Mouse (Mus musculus): Measurements from ENCODE around the gene Clcn1. TPM values are rescaled to one million over a fixed set of nuclear protein-coding genes. Genes with fewer than 3 reads are reported as not detected.

Clcn1 gene
- polyA plus RNA-seq, 1 experiment from 2014 or later = 1.9 TPM

Other genes starting within 250 kb of the Clcn1 start
- gene Sva, start 248.3 kb upstream of the Clcn1 start, polyA plus RNA-seq (2014; fragmentation: Nextera tagmentation; extraction: Ambion mirVana) = not detected in 2 replicates
- gene Tas2r139, start 145.7 kb upstream of the Clcn1 start, polyA plus RNA-seq (2014; fragmentation: Nextera tagmentation; extraction: Ambion mirVana) = not detected in 2 replicates
- gene Tas2r144, start 71.4 kb upstream of the Clcn1 start, polyA plus RNA-seq (2014; fragmentation: Nextera tagmentation; extraction: Ambion mirVana) = not detected in 2 replicates
- 11.6 and 12.1 TPM in 2 replicates for gene Gstk1, start 40.8 kb upstream of the Clcn1 start, polyA plus RNA-seq (2014; fragmentation: Nextera tagmentation; extraction: Ambion mirVana)
- not detected in 2 replicates for gene Tmem139, start 24.7 kb upstream of the Clcn1 start, polyA plus RNA-seq (2014; fragmentation: Nextera tagmentation; extraction: Ambion mirVana)
- 32.7 and 36.4 TPM in 2 replicates for gene Casp2, start 21.7 kb upstream of the Clcn1 start, polyA plus RNA-seq (2014; fragmentation: Nextera tagmentation; extraction: Ambion mirVana)
- 7.2 and 7.9 TPM in 2 replicates for gene Fam131b, start 38.0 kb downstream of the Clcn1 start, polyA plus RNA-seq (2014; fragmentation: Nextera tagmentation; extraction: Ambion mirVana)
- 56.6 and 60.3 TPM in 2 replicates for gene Zyx, start 62.9 kb downstream of the Clcn1 start, polyA plus RNA-seq (2014; fragmentation: Nextera tagmentation; extraction: Ambion mirVana)
- 0.16 and 0.24 TPM in 2 replicates for gene Epha1, start 86.6 kb downstream of the Clcn1 start, polyA plus RNA-seq (2014; fragmentation: Nextera tagmentation; extraction: Ambion mirVana)
- gene Tas2r143, start 113.6 kb downstream of the Clcn1 start, polyA plus RNA-seq (2014; fragmentation: Nextera tagmentation; extraction: Ambion mirVana) = not detected in 2 replicates
- not detected in 2 replicates for gene Tas2r135, start 118.7 kb downstream of the Clcn1 start, polyA plus RNA-seq (2014; fragmentation: Nextera tagmentation; extraction: Ambion mirVana)
- not detected in 2 replicates for gene Tas2r126, start 147.8 kb downstream of the Clcn1 start, polyA plus RNA-seq (2014; fragmentation: Nextera tagmentation; extraction: Ambion mirVana)
- not detected in 2 replicates for gene Olfr458, start 178.5 kb downstream of the Clcn1 start, polyA plus RNA-seq (2014; fragmentation: Nextera tagmentation; extraction: Ambion mirVana)
- not detected in 2 replicates for gene Olfr457, start 189.7 kb downstream of the Clcn1 start, polyA plus RNA-seq (2014; fragmentation: Nextera tagmentation; extraction: Ambion mirVana)
- gene Olfr456, start 200.5 kb downstream of the Clcn1 start, polyA plus RNA-seq (2014; fragmentation: Nextera tagmentation; extraction: Ambion mirVana) = not detected in 2 replicates